In genomic region chr7:109865370-109866229, GRCm38 (mm10) we compare ENCODE assay signal across 8 mouse cellular contexts. TPM values are rescaled to one million over a fixed set of nuclear protein-coding genes. Genes with fewer than 3 reads are reported as not detected.
DNase-seq lines count a peak whose midpoint lies in the region; ATAC-seq and TF ChIP-seq lines count a peak whose summit lies in the region.

Gene Scube2, minus strand, starts transcription at chr7:109865679.

- WGBS in heart, embryonic 16.5 days = 2% methylated on average over 57 of the region's 69 CpGs
- WGBS in limb, embryonic 12.5 days = under 1% methylated on average over 54 of the region's 69 CpGs
- 1% methylated on average over 66 of the region's 69 CpGs for WGBS in midbrain, embryonic 15.5 days

- no peaks in the 10 kb centered on the region for H3K9me3 ChIP-seq in heart, embryonic 16.5 days (replicated peaks; ENCODE audit: control insufficient read depth, low read length)
- H3K9me3 ChIP-seq in limb, embryonic 12.5 days = no peaks in the 10 kb centered on the region
- no peaks in the 10 kb centered on the region for H3K9me3 ChIP-seq in midbrain, embryonic 15.5 days

- H3K27ac ChIP-seq in cortical plate, adult 2 months (ENCODE audit: insufficient read depth, low read length) = no peak within 1 kb of the TSS
- no peak within 1 kb of the TSS for H3K27ac ChIP-seq in heart, embryonic 16.5 days (ENCODE audit: low read length)
- no peak within 1 kb of the TSS for H3K27ac ChIP-seq in limb, embryonic 12.5 days
- H3K27ac ChIP-seq in midbrain, embryonic 15.5 days = no peak within 1 kb of the TSS

- peaks cover 3% of the 10 kb centered on the region; the same call in 1 of the 2 replicates for H3K27me3 ChIP-seq in heart, embryonic 16.5 days (ENCODE audit: control insufficient read depth, insufficient read depth, low read length)
- H3K27me3 ChIP-seq in limb, embryonic 12.5 days = peaks cover 53% of the 10 kb centered on the region
- peaks cover 9% of the 10 kb centered on the region for H3K27me3 ChIP-seq in midbrain, embryonic 15.5 days (replicated peaks)

- peak; percentile 84 for ATAC-seq in heart, embryonic 16.5 days (replicated peaks; ENCODE audit: extremely low read depth, insufficient read depth, low FRiP score)
- peak; percentile 66 for ATAC-seq in limb, embryonic 12.5 days (ENCODE audit: insufficient number of reproducible peaks, insufficient read depth, low FRiP score, low TSS enrichment, low read depth)
- ATAC-seq in midbrain, embryonic 15.5 days (replicated peaks) = peak; percentile 85

- peak within 1 kb of the TSS; percentile 93 for H3K4me2 ChIP-seq in heart, embryonic 16.5 days (ENCODE audit: low read depth, low read length)
- peak within 1 kb of the TSS; percentile 97 for H3K4me2 ChIP-seq in limb, embryonic 12.5 days
- H3K4me2 ChIP-seq in midbrain, embryonic 15.5 days = peak within 1 kb of the TSS; percentile 98

- H3K4me1 ChIP-seq in cortical plate, adult 2 months (ENCODE audit: control insufficient read depth, insufficient read depth, low read length) = no peaks in the 10 kb centered on the region
- H3K4me1 ChIP-seq in heart, embryonic 16.5 days (ENCODE audit: control insufficient read depth, insufficient read depth, low read length) = peaks cover 2% of the 10 kb centered on the region; the same call in 1 of the 2 replicates
- peaks cover 33% of the 10 kb centered on the region for H3K4me1 ChIP-seq in limb, embryonic 12.5 days (replicated peaks)
- peaks cover 9% of the 10 kb centered on the region for H3K4me1 ChIP-seq in midbrain, embryonic 15.5 days

- H3K36me3 ChIP-seq in heart, embryonic 16.5 days (ENCODE audit: control insufficient read depth, insufficient read depth) = no peaks in the 10 kb centered on the region
- no peaks in the 10 kb centered on the region for H3K36me3 ChIP-seq in limb, embryonic 12.5 days
- no peaks in the 10 kb centered on the region for H3K36me3 ChIP-seq in midbrain, embryonic 15.5 days (replicated peaks)

- H3K9ac ChIP-seq in heart, embryonic 16.5 days (ENCODE audit: low read length) = peak within 1 kb of the TSS; percentile 83
- peak within 1 kb of the TSS; percentile 73 for H3K9ac ChIP-seq in limb, embryonic 12.5 days (replicated peaks)
- H3K9ac ChIP-seq in midbrain, embryonic 15.5 days = peak within 1 kb of the TSS; percentile 68

- no peak for TF ChIP-seq CTCF in cortical plate, adult 2 months (IDR thresholded peaks at IDR 0.05; ENCODE audit: extremely low read depth, insufficient read depth, low read length)

- DNase-seq in kidney, adult 18-20 months = peak; percentile 13
- DNase-seq in kidney, adult 11 months = no peak
- no peak for DNase-seq in right cerebral cortex, adult 2 months (ENCODE audit: low spot score in 2 of 2)
- no peak for DNase-seq in frontal cortex, postnatal 10 days (ENCODE audit: low spot score in 2 of 2)

- peak within 1 kb of the TSS; percentile 33 for H3K4me3 ChIP-seq in cortical plate, adult 2 months (ENCODE audit: insufficient read depth, low read length)
- H3K4me3 ChIP-seq in heart, embryonic 16.5 days (ENCODE audit: low read length) = peak within 1 kb of the TSS; percentile 74
- H3K4me3 ChIP-seq in limb, embryonic 12.5 days (replicated peaks) = peak within 1 kb of the TSS; percentile 68
- H3K4me3 ChIP-seq in midbrain, embryonic 15.5 days = peak within 1 kb of the TSS; percentile 63

- TF ChIP-seq POLR2A in cortical plate, adult 2 months (IDR thresholded peaks at IDR 0.05; ENCODE audit: extremely low read depth, insufficient read depth, low read length) = no peak

RNA-seq across cellular contexts. Expression of gene Scube2, which starts in this region (rescaled TPM):
- 0.35 and 0.57 TPM in 2 replicates for polyA plus RNA-seq in cortical plate, adult 2 months (2012; rRNA removed)
- polyA plus RNA-seq in heart, embryonic 16.5 days (2015; fragmentation: Nextera tagmentation; extraction: Ambion mirVana) = 8.9 and 9.9 TPM in 2 replicates
- 0.81 and 1.0 TPM in 2 replicates for polyA plus RNA-seq in limb, embryonic 12.5 days (2016; fragmentation: Nextera tagmentation; extraction: Ambion mirVana)
- polyA plus RNA-seq in midbrain, embryonic 15.5 days (2015; fragmentation: Nextera tagmentation; extraction: Ambion mirVana) = 1.7 and 2.2 TPM in 2 replicates
